18 mouse cellular contexts compared by ENCODE assay signal in genomic region chr7:29728055-29728454, GRCm38 (mm10). TPM values are rescaled to one million over a fixed set of nuclear protein-coding genes. Genes with fewer than 3 reads are reported as not detected.
DNase-seq lines count a peak whose midpoint lies in the region; ATAC-seq and TF ChIP-seq lines count a peak whose summit lies in the region.
"Had no signal": no experiment of that assay in that cellular context is flagged by ENCODE, and none has a peak within 500 bp of the region (broad histone marks: within the 10 kb centered on the region; RNA-seq: fewer than 3 reads in every experiment).

No protein-coding gene starts in this region.

- H3K27ac ChIP-seq in kidney, adult 2 months (ENCODE audit: insufficient read depth, low read depth, low read length): no peak overlapping the region
- H3K27ac ChIP-seq in kidney, embryonic 15.5 days: no peak overlapping the region
- H3K27ac ChIP-seq: forebrain, embryonic 13.5 days; hindbrain, embryonic 13.5 days; liver, embryonic 14.5 days had no signal

- no peaks in the 10 kb centered on the region for H3K27me3 ChIP-seq in kidney, adult 2 months (replicated peaks; ENCODE audit: control insufficient read depth, insufficient read depth, low read length)
- no peaks in the 10 kb centered on the region for H3K27me3 ChIP-seq in kidney, embryonic 15.5 days
- H3K27me3 ChIP-seq: forebrain, embryonic 13.5 days; hindbrain, embryonic 13.5 days; Patski had no signal

- H3K4me1 ChIP-seq in kidney, adult 2 months (ENCODE audit: control insufficient read depth, insufficient read depth, low read length): no peaks in the 10 kb centered on the region
- H3K4me1 ChIP-seq in kidney, embryonic 15.5 days: no peaks in the 10 kb centered on the region
- H3K4me1 ChIP-seq: forebrain, embryonic 13.5 days; hindbrain, embryonic 13.5 days had no signal

- WGBS in kidney, adult 2 months: 87% methylated on average over 2 of the region's 2 CpGs
- WGBS in kidney, embryonic 15.5 days: 90% methylated on average over 2 of the region's 2 CpGs

- H3K9ac ChIP-seq in kidney, embryonic 15.5 days: no peak overlapping the region
- H3K9ac ChIP-seq: forebrain, embryonic 13.5 days; hindbrain, embryonic 13.5 days; liver, embryonic 14.5 days had no signal

- TF ChIP-seq CTCF in kidney, adult 2 months (conservative IDR thresholded peaks at IDR 0.05; ENCODE audit: insufficient read depth, insufficient read length, low read depth, low read length): 0 out of 2 replicates have a peak, but pooled peaks have one; percentile 27

- no peak overlapping the region for H3K4me3 ChIP-seq in kidney, adult 2 months (ENCODE audit: insufficient read depth, low read depth, low read length)
- H3K4me3 ChIP-seq in kidney, embryonic 15.5 days (replicated peaks): no peak overlapping the region
- H3K4me3 ChIP-seq: forebrain, embryonic 13.5 days; hindbrain, embryonic 13.5 days had no signal

- TF ChIP-seq POLR2A in kidney, adult 2 months (IDR thresholded peaks at IDR 0.05; ENCODE audit: low read depth, low read length): no peak

- no peak for ATAC-seq in kidney, embryonic 15.5 days (replicated peaks; ENCODE audit: low FRiP score)
- ATAC-seq: forebrain, embryonic 13.5 days; Patski had no signal

- H3K9me3 ChIP-seq in kidney, embryonic 15.5 days (replicated peaks): peaks cover 20% of the 10 kb centered on the region; the same call in 1 of the 2 replicates

- intact Hi-C loops in left cerebral cortex, postnatal 4 days (cut with DNase I): no loop called here

- no peak overlapping the region for H3K4me2 ChIP-seq in kidney, embryonic 15.5 days
- H3K4me2 ChIP-seq: forebrain, embryonic 13.5 days; hindbrain, embryonic 13.5 days; midbrain, embryonic 11.5 days had no signal

- H3K36me3 ChIP-seq in kidney, adult 2 months (ENCODE audit: control insufficient read depth, insufficient read depth, low read length): no peaks in the 10 kb centered on the region
- no peaks in the 10 kb centered on the region for H3K36me3 ChIP-seq in kidney, embryonic 15.5 days
- H3K36me3 ChIP-seq: hindbrain, embryonic 13.5 days had no signal

- DNase-seq in cerebellum, postnatal 10 days: peak; percentile 7
- no peak for DNase-seq in cerebellum, postnatal 4 days (ENCODE audit: low spot score in 2 of 2)
- peak; percentile 8 for DNase-seq in kidney, adult 2 months
- DNase-seq in ES-CJ7 (ENCODE audit: low read depth, low spot score): peak; percentile 42
- peak; percentile 4 for DNase-seq in naive thymus-derived CD4-positive, alpha-beta T cell, adult 2 months (ENCODE audit: low read depth)
- DNase-seq in left cerebral cortex, adult 11 months (ENCODE audit: low spot score): no peak
- DNase-seq in left cerebral cortex, postnatal 4 days: no peak
- DNase-seq: adrenal gland, postnatal 10 days; B cell, adult 2 months; cerebellum, postnatal 14 days; kidney, adult 18-20 months had no signal

RNA-seq across cellular contexts. Expression of gene Catsperg2, which starts 1.2 kb away (rescaled TPM):
- 0.03 TPM in 1 of 2 replicates, not detected in the other for polyA plus RNA-seq in kidney, adult 2 months (2012; rRNA removed)
- not detected in 2 replicates for polyA plus RNA-seq in kidney, embryonic 15.5 days (2015; fragmentation: Nextera tagmentation; extraction: Ambion mirVana)
- 1 to 10 TPM; 1.1 TPM for total RNA-seq in left cerebral cortex, postnatal 4 days (2021)
- total RNA-seq: adrenal gland, postnatal 10 days had no signal
- polyA plus RNA-seq: midbrain, embryonic 11.5 days; stomach, embryonic 14.5 days had no signal

RNA-seq across cellular contexts. Expression of gene Zfp84, which starts 40.3 kb away (rescaled TPM):
- polyA plus RNA-seq in kidney, adult 2 months (2012; rRNA removed): 5.5 and 5.7 TPM in 2 replicates
- 13.1 and 14.0 TPM in 2 replicates for polyA plus RNA-seq in kidney, embryonic 15.5 days (2015; fragmentation: Nextera tagmentation; extraction: Ambion mirVana)
- 10 to 100 TPM; 19.8 to 21.5 TPM for total RNA-seq in left cerebral cortex, postnatal 4 days (2021)

RNA-seq across cellular contexts. Expression of gene Zfp30, which starts 55.7 kb away (rescaled TPM):
- polyA plus RNA-seq in kidney, adult 2 months (2012; rRNA removed): 3.6 and 3.8 TPM in 2 replicates
- polyA plus RNA-seq in kidney, embryonic 15.5 days (2015; fragmentation: Nextera tagmentation; extraction: Ambion mirVana): 7.1 and 8.1 TPM in 2 replicates
- total RNA-seq in left cerebral cortex, postnatal 4 days (2021): 10 to 100 TPM; 12.0 to 13.1 TPM

Comparison
In these comparisons a context has a peak if more than half of its experiments do, and no peak if none do; other contexts are left out.
1. DNase-seq: peak in cerebellum, postnatal 10 days (2 of 2), kidney, adult 2 months (single experiment), ES-CJ7 (single experiment) and naive thymus-derived CD4-positive, alpha-beta T cell, adult 2 months (single experiment); none in cerebellum, postnatal 4 days (0 of 2), left cerebral cortex, adult 11 months (single experiment) and left cerebral cortex, postnatal 4 days (single experiment).